Mouse (Mus musculus): ENCODE measurements at regions not wholly inside any gene's neighbourhood (a gene's known extent, or its start where the extent isn't known, plus 50 kb on each side); places are given as distances from the start of the nearest gene placed in this dataset.

DNA sequence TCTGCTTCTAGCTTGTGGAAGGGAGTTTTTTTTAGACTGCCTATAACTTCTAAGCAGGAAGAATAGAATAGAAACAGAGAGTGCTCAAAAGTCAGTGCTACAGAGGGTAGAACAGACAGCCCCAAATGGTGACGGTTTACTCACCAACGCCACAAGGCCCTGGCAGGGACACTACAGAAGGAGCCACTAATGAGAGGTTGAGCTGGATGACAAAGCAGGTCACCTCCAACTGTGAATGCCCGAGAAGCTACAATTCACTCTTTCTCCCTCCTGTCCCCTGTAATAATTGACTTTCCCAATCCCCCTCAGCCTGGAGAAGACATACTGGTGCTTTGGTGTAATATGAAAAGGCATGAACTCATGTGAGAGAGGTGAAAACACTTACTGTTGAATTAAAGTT lies 106.5 kb upstream of the Arl4c start:
- Histone ChIP-seq H3K9ac (no peak overlapping the region), H3K27ac (no peak overlapping the region), H3K4me1 (replicated peaks) (no peaks in the 10 kb centered on the region), H3K36me3 (no peaks in the 10 kb centered on the region), H3K9me3 (replicated peaks) (no peaks in the 10 kb centered on the region), H3K4me2 (no peak overlapping the region), H3K27me3 (no peaks in the 10 kb centered on the region), H3K4me3 (no peak overlapping the region)
- WGBS: 63% methylated on average over 3 of the region's 3 CpGs
- no peak for ATAC-seq (replicated peaks; ENCODE audit: insufficient number of reproducible peaks, insufficient read depth, low FRiP score, low read depth)

DNA sequence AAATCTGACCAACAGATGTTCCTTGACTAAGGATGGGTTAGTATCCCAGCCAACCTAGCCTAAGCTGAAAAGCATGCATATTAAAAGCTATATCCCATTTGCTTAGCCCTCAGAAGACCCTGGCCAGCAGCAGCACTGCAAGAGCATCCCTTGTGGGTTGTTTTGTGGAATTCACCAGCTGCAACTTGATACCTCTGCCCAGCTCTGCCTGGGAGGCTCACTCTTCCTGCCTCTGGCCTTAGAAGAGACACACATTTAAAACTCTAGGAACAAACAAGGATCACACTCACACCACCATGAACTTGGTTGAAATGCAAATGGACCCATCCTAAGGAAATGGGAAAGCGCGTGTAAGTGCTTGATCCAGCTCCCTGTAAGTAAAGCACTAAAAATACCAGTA lies 107.7 kb upstream of the Arl4c start:
- ATAC-seq (replicated peaks; ENCODE audit: insufficient number of reproducible peaks, insufficient read depth, low FRiP score, low read depth): no peak
- 70% methylated on average over 2 of the region's 2 CpGs for WGBS

DNA sequence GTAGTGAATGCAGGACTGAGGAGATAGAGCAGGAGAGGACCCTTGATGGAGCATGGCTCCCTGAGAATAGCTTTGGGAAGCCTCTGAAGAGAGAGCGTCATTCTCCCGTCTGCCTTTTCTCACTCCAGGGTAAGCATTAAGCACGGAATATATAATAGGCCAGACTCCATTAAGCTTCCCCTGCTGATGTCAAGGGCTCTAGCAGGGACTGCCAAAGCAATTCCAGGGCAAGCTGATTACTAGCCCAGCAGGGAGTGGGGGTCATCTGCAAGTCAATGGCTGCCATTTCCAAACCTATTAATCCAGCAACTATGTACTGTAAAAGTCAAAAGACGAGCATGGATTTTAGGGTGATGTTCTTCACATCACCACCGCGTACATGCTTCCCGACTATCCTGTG lies 111.2 kb upstream of the Arl4c start:
- Histone ChIP-seq H3K4me2 (no peak overlapping the region), H3K27me3 (no peaks in the 10 kb centered on the region), H3K4me1 (replicated peaks) (no peaks in the 10 kb centered on the region), H3K9ac (no peak overlapping the region), H3K9me3 (replicated peaks) (no peaks in the 10 kb centered on the region), H3K4me3 (no peak overlapping the region), H3K36me3 (no peaks in the 10 kb centered on the region), H3K27ac (no peak overlapping the region)
- ATAC-seq (replicated peaks; ENCODE audit: insufficient number of reproducible peaks, insufficient read depth, low FRiP score, low read depth): no peak
- WGBS: 65% methylated on average over 7 of the region's 7 CpGs

More for the DNA sequence above, 107.7 kb upstream of the Arl4c start:
- no peak overlapping the region for H3K9ac ChIP-seq
- no peaks in the 10 kb centered on the region for H3K27me3 ChIP-seq
- no peak overlapping the region for H3K4me3 ChIP-seq
- H3K27ac ChIP-seq: no peak overlapping the region
- no peaks in the 10 kb centered on the region for H3K4me1 ChIP-seq (replicated peaks)
- no peak overlapping the region for H3K4me2 ChIP-seq
- no peaks in the 10 kb centered on the region for H3K36me3 ChIP-seq
- H3K9me3 ChIP-seq (replicated peaks): no peaks in the 10 kb centered on the region

DNA sequence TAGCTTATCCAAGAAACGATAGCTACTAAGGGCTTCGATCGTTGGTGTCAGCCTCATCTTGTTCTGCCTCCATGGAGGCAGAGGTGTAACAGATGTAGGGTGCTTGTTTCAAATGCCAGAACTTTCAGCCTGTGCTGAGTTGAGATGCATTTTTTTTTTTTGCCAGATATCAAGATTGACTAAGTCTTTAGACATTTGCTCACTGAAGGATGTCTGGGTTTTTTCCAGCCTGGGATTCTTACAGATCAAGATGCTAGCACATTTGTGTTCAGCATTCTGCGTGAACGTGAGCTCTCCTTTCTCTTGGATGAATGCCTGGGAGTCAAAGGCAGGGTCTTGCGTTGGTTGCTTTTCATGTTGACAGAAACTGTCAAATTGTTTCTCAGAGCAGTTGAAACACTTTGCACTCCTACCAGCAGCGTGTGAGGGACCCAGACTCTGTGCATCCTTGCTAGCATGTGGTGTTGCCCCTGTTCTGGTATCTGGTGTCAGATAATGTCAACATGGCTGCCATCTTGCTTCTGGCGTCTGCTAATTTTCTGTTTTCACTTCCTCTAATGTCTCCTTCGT lies 114.4 kb upstream of the Arl4c start:
- no peak overlapping the region for H3K9ac ChIP-seq
- no peaks in the 10 kb centered on the region for H3K4me1 ChIP-seq (replicated peaks)
- 75% methylated on average over 9 of the region's 9 CpGs for WGBS
- no peak for ATAC-seq (replicated peaks; ENCODE audit: insufficient number of reproducible peaks, insufficient read depth, low FRiP score, low read depth)
- H3K27ac ChIP-seq: no peak overlapping the region
- H3K27me3 ChIP-seq: no peaks in the 10 kb centered on the region
- H3K4me3 ChIP-seq: no peak overlapping the region
- no peaks in the 10 kb centered on the region for H3K9me3 ChIP-seq (replicated peaks)
- no peaks in the 10 kb centered on the region for H3K36me3 ChIP-seq
- no peak overlapping the region for H3K4me2 ChIP-seq

DNA sequence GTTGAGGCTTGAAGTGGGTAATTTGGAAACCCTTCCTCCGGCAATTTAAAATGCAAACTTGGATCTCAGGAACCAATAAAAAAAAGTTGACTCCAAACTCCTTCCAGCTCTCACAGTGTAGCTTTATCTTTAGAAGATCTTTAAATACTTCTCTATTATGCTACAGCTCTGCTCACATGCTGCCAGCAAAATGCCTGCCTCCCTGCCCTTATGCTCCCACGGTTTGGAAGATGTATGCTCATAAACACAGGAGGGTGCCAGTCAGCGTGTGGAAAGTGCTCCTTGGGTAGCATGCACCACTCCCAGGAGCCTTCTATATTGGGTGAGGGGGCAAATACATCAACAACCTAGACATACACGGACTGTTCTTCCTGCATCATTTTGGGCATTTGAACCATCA lies 123.2 kb upstream of the Arl4c start:
- Histone ChIP-seq H3K9me3 (replicated peaks) (no peaks in the 10 kb centered on the region), H3K27ac (no peak overlapping the region), H3K4me1 (replicated peaks) (no peaks in the 10 kb centered on the region), H3K36me3 (no peaks in the 10 kb centered on the region), H3K9ac (no peak overlapping the region), H3K4me2 (no peak overlapping the region), H3K27me3 (no peaks in the 10 kb centered on the region), H3K4me3 (no peak overlapping the region)
- WGBS: 82% methylated on average over 4 of the region's 4 CpGs
- ATAC-seq (replicated peaks; ENCODE audit: insufficient number of reproducible peaks, insufficient read depth, low FRiP score, low read depth): no peak

DNA sequence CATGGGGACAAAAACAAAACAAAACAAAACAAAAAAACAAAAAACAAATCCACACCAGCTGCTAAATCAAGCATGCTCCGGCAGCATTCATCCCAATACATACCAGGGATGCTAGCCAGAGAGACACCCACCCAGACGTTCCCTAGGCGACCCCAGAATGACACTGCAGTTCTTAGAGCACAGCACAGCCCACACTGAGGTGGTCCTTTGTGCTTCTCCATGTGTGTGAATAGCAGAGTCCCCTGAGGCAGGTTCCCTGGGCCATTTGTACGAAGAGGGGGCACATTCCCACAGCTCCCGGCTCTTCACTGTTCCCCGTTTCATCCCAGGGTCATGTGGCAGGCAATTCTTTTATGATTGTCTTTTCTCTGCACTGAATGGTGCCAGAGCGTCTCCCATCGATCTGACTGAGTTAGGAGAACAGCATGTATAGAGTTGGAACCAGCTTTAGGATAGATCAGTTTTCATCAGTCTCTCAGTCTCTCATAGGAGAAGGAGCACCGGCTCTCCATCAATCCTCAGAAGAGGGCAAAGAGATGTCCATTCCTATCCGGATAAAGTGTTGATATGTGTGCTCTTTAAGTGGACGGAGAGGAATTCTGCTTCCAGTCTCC lies 136.7 kb upstream of the Arl4c start:
- WGBS: 56% methylated on average over 11 of the region's 11 CpGs
- H3K4me1 ChIP-seq (replicated peaks): no peaks in the 10 kb centered on the region

DNA sequence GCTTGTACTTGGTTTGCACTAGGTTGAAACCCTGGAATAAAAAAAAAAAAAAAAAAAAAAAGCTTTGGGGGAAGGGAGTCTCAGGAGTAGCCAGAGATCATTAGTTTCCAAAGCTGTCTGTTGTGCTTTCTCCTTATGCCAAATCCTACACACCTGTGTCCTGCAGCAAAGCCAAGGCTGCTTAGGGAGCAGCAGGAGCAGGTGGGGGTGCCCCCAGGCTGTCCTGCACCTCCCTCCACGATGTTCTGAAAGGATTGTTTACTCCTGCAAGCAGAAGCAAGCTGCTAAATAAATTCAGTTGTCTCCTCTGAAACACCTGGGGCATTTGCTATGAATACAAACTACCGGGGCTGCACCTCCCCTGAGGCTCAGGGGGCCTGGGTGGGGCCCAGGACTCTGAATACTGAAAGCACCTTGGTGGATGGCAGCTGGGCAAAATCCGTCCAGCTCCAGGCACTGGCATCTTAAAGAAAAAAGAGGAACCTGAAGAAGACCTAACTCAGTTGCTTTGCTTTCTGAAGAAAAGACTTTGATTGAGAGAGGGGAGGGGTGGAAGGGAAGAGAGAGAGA lies 137.5 kb upstream of the Arl4c start:
- Histone ChIP-seq H3K27ac (no peak overlapping the region), H3K4me2 (no peak overlapping the region), H3K9ac (no peak overlapping the region), H3K9me3 (replicated peaks) (no peaks in the 10 kb centered on the region), H3K36me3 (no peaks in the 10 kb centered on the region), H3K4me3 (no peak overlapping the region), H3K27me3 (no peaks in the 10 kb centered on the region), H3K4me1 (replicated peaks) (no peaks in the 10 kb centered on the region)
- no peak for ATAC-seq (replicated peaks; ENCODE audit: insufficient number of reproducible peaks, insufficient read depth, low FRiP score, low read depth)
- 38% methylated on average over 3 of the region's 3 CpGs for WGBS

More for the DNA sequence above, 136.7 kb upstream of the Arl4c start:
- H3K27ac ChIP-seq: no peak overlapping the region
- H3K4me2 ChIP-seq: no peak overlapping the region
- no peak for ATAC-seq (replicated peaks; ENCODE audit: insufficient number of reproducible peaks, insufficient read depth, low FRiP score, low read depth)
- no peak overlapping the region for H3K4me3 ChIP-seq
- H3K27me3 ChIP-seq: no peaks in the 10 kb centered on the region
- H3K9ac ChIP-seq: no peak overlapping the region
- H3K36me3 ChIP-seq: no peaks in the 10 kb centered on the region
- H3K9me3 ChIP-seq (replicated peaks): no peaks in the 10 kb centered on the region

DNA sequence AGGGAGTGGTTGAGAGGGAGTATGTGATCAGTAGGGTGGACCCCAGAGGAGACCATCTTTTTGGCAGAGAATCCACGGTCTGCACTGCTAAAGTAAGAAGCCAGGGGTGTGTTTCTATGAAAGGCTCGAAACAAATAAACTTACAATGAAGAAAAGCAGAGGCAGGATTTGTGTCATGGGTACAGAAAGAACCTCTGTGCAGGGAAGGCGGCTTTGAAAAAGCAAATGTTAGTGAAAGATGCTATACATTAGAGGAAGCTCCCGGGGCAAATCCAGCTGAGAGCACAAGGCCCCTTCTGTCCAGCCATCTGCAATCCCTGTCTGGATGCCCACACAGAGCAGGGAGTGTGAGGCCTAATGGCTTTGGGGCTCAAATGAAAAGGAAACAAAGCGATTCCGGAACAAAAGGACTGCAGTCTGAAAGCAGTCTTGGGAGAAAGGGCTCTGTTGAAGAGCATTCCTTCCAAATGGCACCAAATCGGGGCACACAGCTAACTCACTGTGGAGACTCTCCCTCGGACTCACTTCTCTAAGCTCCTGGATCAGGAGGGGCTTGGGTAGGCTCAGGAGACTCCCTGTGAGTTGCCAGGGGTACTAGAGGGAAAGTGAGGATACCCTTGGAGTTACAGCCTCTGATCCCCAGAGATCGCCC lies 138.1 kb upstream of the Arl4c start:
- H3K36me3 ChIP-seq: no peaks in the 10 kb centered on the region
- H3K9ac ChIP-seq: no peak overlapping the region
- no peak overlapping the region for H3K4me3 ChIP-seq
- H3K9me3 ChIP-seq (replicated peaks): no peaks in the 10 kb centered on the region
- H3K4me2 ChIP-seq: no peak overlapping the region
- no peak overlapping the region for H3K27ac ChIP-seq
- H3K27me3 ChIP-seq: no peaks in the 10 kb centered on the region
- WGBS: 67% methylated on average over 9 of the region's 9 CpGs
- no peak for ATAC-seq (replicated peaks; ENCODE audit: insufficient number of reproducible peaks, insufficient read depth, low FRiP score, low read depth)
- no peaks in the 10 kb centered on the region for H3K4me1 ChIP-seq (replicated peaks)

DNA sequence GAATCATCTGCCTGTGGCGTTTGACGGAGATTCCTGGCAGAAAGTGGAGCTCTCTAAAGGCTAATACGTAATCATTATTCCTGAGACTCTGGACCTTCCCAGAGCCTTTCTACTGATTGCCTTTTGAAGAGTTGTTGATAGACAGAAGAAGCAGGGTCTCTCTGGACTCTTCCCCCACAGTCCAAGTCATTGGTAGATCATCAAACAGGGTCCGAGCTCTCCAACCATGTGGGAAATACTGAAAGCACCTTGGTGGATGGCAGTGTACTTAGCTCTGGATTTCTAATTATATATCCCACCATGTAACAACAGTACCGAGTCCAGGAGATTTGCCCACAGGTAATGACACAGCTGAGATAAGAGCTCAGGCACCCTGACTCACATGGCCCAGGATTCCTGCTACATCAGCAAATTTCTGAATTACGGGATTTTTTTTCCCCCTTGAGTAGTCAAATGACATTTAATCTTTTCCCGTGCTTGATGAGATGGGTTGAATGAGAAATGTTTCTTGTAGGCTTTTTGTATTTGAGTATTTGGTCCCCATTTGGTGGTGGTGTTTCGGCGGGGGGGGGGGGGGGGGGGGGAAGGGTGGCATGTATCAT lies 139.1 kb upstream of the Arl4c start:
- no peak overlapping the region for H3K4me3 ChIP-seq
- ATAC-seq (replicated peaks; ENCODE audit: insufficient number of reproducible peaks, insufficient read depth, low FRiP score, low read depth): no peak
- H3K27me3 ChIP-seq: no peaks in the 10 kb centered on the region
- 67% methylated on average over 9 of the region's 9 CpGs for WGBS
- H3K36me3 ChIP-seq: no peaks in the 10 kb centered on the region
- no peak overlapping the region for H3K27ac ChIP-seq
- H3K4me1 ChIP-seq (replicated peaks): no peaks in the 10 kb centered on the region
- H3K9ac ChIP-seq: no peak overlapping the region
- no peaks in the 10 kb centered on the region for H3K9me3 ChIP-seq (replicated peaks)
- H3K4me2 ChIP-seq: no peak overlapping the region

DNA sequence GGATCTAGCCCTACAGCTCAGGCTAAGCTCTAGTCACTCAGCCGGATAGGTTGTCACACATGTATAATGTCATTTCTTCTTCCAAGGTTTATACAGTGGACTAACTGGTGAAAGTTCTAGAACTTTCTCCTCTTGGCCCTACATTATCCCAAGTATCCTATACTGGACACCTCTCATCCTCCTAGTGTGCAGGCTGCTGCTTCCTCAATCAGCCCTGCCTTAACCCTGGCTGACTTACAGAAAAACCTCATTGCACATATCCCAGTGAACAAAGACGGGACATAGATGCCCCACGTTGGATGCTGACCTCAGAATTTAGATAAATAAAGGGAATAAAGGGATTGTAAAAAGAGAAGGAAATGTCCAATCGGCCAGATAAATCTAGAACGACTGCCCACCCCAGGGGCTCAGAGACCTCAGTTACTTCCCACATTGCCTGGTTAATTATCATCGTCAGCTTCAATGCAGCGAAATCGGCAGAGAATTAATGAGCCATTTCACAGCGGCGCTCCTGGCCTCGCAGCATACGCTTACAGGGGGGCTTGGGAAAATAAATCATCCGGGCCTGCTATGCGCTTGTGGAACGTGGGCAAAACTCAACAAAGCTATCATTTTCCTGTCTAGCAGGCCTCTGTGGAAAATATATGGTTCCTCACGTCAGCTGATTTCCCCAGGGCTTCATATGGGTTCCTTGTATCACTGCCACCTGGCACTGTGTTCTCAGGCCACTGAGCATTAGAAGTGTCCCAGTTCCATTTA lies 145.5 kb upstream of the Arl4c start:
- no peak overlapping the region for H3K27ac ChIP-seq
- no peak for ATAC-seq (replicated peaks; ENCODE audit: insufficient number of reproducible peaks, insufficient read depth, low FRiP score, low read depth)
- H3K36me3 ChIP-seq: no peaks in the 10 kb centered on the region
- H3K9me3 ChIP-seq (replicated peaks): no peaks in the 10 kb centered on the region
- no peaks in the 10 kb centered on the region for H3K4me1 ChIP-seq (replicated peaks)
- H3K27me3 ChIP-seq: no peaks in the 10 kb centered on the region
- no peak overlapping the region for H3K4me3 ChIP-seq
- H3K9ac ChIP-seq: no peak overlapping the region
- WGBS: 65% methylated on average over 16 of the region's 16 CpGs
- no peak overlapping the region for H3K4me2 ChIP-seq

DNA sequence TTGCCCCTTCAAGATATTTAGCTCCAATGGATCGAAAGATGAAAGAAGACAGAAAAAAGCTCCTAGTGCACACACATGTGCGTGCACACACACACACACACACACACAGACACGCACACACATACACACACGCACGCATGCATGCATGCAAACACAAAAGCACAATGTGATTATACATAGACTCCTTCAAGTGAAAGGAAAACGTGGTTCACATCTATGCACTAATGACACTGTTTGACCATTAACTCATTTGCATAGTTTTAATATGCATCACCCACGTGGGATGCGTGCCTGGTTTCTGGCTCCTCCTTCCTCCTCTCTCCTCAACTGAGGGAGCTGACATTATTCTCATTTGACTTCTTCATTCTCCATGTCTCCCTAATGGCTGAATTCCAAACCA lies 146.2 kb upstream of the Arl4c start:
- Histone ChIP-seq H3K4me3 (no peak overlapping the region), H3K4me2 (no peak overlapping the region), H3K9me3 (replicated peaks) (no peaks in the 10 kb centered on the region), H3K36me3 (no peaks in the 10 kb centered on the region), H3K4me1 (replicated peaks) (no peaks in the 10 kb centered on the region), H3K9ac (no peak overlapping the region), H3K27ac (no peak overlapping the region), H3K27me3 (no peaks in the 10 kb centered on the region)
- ATAC-seq (replicated peaks; ENCODE audit: insufficient number of reproducible peaks, insufficient read depth, low FRiP score, low read depth): no peak
- 85% methylated on average over 8 of the region's 8 CpGs for WGBS
